Mouse (Mus musculus) heart, embryonic 11.5 days (tissue): ENCODE results near the gene Mras. TPM values are rescaled to one million over a fixed set of nuclear protein-coding genes. Genes with fewer than 3 reads are reported as not detected.

Experiments used
- ATAC-seq: fragments of 200-750 bp; cut with Nextera tagmentation; replicated peaks from 2 replicates; pipeline ENCODE4 v1.8.0; 2017; ENCODE audit warnings: moderate library complexity; ENCODE audit not compliant: insufficient number of reproducible peaks, low FRiP score, low TSS enrichment
- H3K27ac ChIP-seq: fragments of 300-500 bp; sonication (generic); 2 replicates; pipeline ENCODE4 v1.5.1; 2014; ENCODE audit warnings: mild to moderate bottlenecking, low read depth, low read length
- H3K27me3 ChIP-seq: fragments of 300-500 bp; sonication (generic); 2 replicates; pipeline ENCODE4 v1.6.1; 2014; ENCODE audit warnings: mild to moderate bottlenecking, low read length, mixed read lengths; ENCODE audit not compliant: control insufficient read depth, insufficient read depth
- H3K36me3 ChIP-seq: fragments of 300-500 bp; sonication (generic); 2 replicates; pipeline ENCODE4 v1.6.1; 2014; ENCODE audit warnings: mild to moderate bottlenecking, low read length, moderate library complexity, mixed read lengths; ENCODE audit not compliant: control insufficient read depth, insufficient read depth
- H3K4me1 ChIP-seq: fragments of 300-500 bp; sonication (generic); 2 replicates; pipeline ENCODE4 v1.6.1; 2014; ENCODE audit warnings: low read length; ENCODE audit not compliant: control insufficient read depth, insufficient read depth
- H3K4me2 ChIP-seq: fragments of 300-500 bp; sonication (generic); 2 replicates; pipeline ENCODE4 v1.6.1; 2014; ENCODE audit warnings: mild to moderate bottlenecking, moderate library complexity
- H3K4me3 ChIP-seq: fragments of 300-500 bp; sonication (generic); 2 replicates; pipeline ENCODE4 v1.5.1; 2014; ENCODE audit warnings: low read depth, low read length
- H3K9ac ChIP-seq: fragments of 300-500 bp; sonication (generic); 2 replicates; pipeline ENCODE4 v1.6.1; 2014; ENCODE audit warnings: mild to moderate bottlenecking, low read depth, low read length, moderate library complexity
- H3K9me3 ChIP-seq: fragments of 300-500 bp; sonication (generic); replicated peaks from 2 replicates; pipeline ENCODE4 v1.6.1; 2016; ENCODE audit warnings: low read length; ENCODE audit not compliant: control insufficient read depth
- WGBS: fragments of 180-500 bp; shearing (Covaris S2); extraction: QIAGEN DNeasy Blood & Tissue Kit; methylation state at CpG from one replicate; pipeline ENCODE4 v1.1.7; 2014; ENCODE audit not compliant: insufficient replicate concordance; 5-methylcytosine and 5-hydroxymethylcytosine counted together
- polyA plus RNA-seq: library from polyadenylated mRNA; unstranded; fragments of >200 nt; fragmentation: Nextera tagmentation; extraction: Ambion mirVana; gene quantifications from 2 replicates; pipeline ENCODE4 v1.2.1, GENCODE M21; 2014

The Mras gene
- polyA plus RNA-seq, 1 experiment from 2014 or later, result 6.4 TPM

DNA sequence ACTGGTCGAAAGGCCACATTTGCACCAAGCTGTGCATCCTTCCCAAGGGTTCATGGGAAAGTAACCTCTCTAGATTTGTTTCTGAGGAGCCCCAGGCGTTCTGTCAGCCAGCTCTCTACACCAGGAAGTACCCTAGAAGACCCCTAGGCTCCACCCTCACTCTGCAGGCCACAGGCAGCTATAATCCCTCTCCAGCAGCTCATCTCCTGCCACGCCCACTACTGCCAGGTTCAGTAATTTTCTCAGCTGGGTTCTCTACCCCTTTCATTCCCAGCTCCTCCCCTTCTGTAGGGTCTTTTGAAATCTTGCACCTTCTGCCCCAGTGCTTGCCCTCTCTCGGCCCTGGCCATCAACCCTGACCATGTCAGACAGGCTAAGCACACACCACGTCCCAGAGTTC is 81.2 kb downstream of the Mras start:
- H3K9ac ChIP-seq, result no peak overlapping the region
- H3K27me3 ChIP-seq, result peaks cover 60% of the 10 kb centered on the region
- ATAC-seq, result no peak
- H3K4me1 ChIP-seq, result peaks cover 9% of the 10 kb centered on the region; the same call in 1 of the 2 replicates
- no peak overlapping the region for H3K4me2 ChIP-seq
- no peaks in the 10 kb centered on the region for H3K36me3 ChIP-seq
- no peaks in the 10 kb centered on the region for H3K9me3 ChIP-seq
- no peak overlapping the region for H3K4me3 ChIP-seq
- WGBS, result 32% methylated on average over 5 of the region's 5 CpGs
- H3K27ac ChIP-seq, result no peak overlapping the region

DNA sequence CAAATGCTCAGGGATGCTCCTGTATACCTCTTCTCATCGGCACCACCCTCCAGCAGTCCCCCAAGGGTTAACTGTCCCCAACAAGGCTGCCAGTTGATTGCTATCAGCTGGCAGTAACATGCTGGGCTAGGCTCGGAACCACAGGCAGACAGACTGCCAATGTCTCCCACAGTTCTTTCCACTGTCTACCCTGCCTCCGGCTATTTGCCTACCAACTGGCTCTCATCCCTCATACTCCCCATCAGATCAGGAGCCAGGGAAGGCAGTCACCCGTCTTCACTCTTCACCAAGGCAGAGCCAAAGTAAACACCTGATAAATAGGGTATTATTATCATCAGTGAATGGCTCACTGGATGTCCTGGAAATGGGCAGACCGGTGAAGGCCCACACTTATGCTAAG is 82.4 kb downstream of the Mras start:
- no peak for ATAC-seq
- Histone ChIP-seq H3K36me3 (no peaks in the 10 kb centered on the region), H3K4me3 (no peak overlapping the region), H3K27me3 (peaks cover 52% of the 10 kb centered on the region), H3K9ac (no peak overlapping the region), H3K27ac (no peak overlapping the region), H3K9me3 (no peaks in the 10 kb centered on the region), H3K4me2 (no peak overlapping the region), H3K4me1 (peaks cover 9% of the 10 kb centered on the region; the same call in 1 of the 2 replicates)
- 51% methylated on average over 5 of the region's 5 CpGs for WGBS

DNA sequence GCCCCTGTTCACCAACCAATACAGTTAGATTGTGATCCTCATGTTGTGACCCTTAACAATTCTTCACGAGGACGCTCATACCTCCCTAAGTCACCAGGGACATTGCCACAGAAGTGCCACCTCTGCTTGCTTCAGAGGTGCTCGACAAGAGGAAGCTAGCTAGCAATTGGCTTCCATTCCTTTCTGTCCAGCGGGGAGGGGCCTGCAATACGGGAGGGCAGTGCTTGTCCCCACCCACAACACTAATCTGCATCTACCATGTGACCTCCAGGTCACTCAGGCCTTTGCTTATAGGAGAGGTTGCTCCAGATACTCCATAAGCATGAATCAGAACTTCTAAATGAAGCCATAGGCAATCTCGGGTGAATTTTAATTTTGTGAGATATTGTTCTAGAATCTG is 83.8 kb downstream of the Mras start:
- H3K27ac ChIP-seq, result no peak overlapping the region
- H3K27me3 ChIP-seq, result peaks cover 39% of the 10 kb centered on the region
- no peak for ATAC-seq
- 55% methylated on average over 6 of the region's 6 CpGs for WGBS
- no peak overlapping the region for H3K4me2 ChIP-seq
- no peak overlapping the region for H3K9ac ChIP-seq
- H3K4me3 ChIP-seq, result no peak overlapping the region
- H3K4me1 ChIP-seq, result peaks cover 9% of the 10 kb centered on the region; the same call in 1 of the 2 replicates
- H3K36me3 ChIP-seq, result no peaks in the 10 kb centered on the region
- H3K9me3 ChIP-seq, result no peaks in the 10 kb centered on the region

GRCm38 (mm10) chr9:99352964-99353363 is 84.2 kb downstream of the Mras start:
- H3K9me3 ChIP-seq, result no peaks in the 10 kb centered on the region
- no peak overlapping the region for H3K4me3 ChIP-seq
- no peak overlapping the region for H3K9ac ChIP-seq
- H3K27me3 ChIP-seq, result peaks cover 35% of the 10 kb centered on the region
- no peak overlapping the region for H3K4me2 ChIP-seq
- no peaks in the 10 kb centered on the region for H3K36me3 ChIP-seq
- H3K4me1 ChIP-seq, result peaks cover 6% of the 10 kb centered on the region; the same call in 1 of the 2 replicates
- no peak for ATAC-seq
- 68% methylated on average over 4 of the region's 4 CpGs for WGBS
- H3K27ac ChIP-seq, result no peak overlapping the region

GRCm38 (mm10) chr9:99345351-99345792 is 91.8 kb downstream of the Mras start:
- 39% methylated on average over 4 of the region's 4 CpGs for WGBS
- Histone ChIP-seq H3K27me3 (no peaks in the 10 kb centered on the region), H3K4me1 (peaks cover 6% of the 10 kb centered on the region; the same call in 1 of the 2 replicates), H3K9ac (no peak overlapping the region), H3K4me3 (no peak overlapping the region), H3K27ac (no peak overlapping the region), H3K4me2 (no peak overlapping the region), H3K36me3 (no peaks in the 10 kb centered on the region), H3K9me3 (no peaks in the 10 kb centered on the region)
- ATAC-seq, result no peak

- Histone ChIP-seq H3K4me2 (no peak overlapping the region), H3K36me3 (no peaks in the 10 kb centered on the region), H3K27ac (no peak overlapping the region), H3K9me3 (no peaks in the 10 kb centered on the region), H3K27me3 (no peaks in the 10 kb centered on the region), H3K4me3 (no peak overlapping the region), H3K4me1 (peaks cover 7% of the 10 kb centered on the region; the same call in 1 of the 2 replicates), H3K9ac (no peak overlapping the region)
- WGBS, result 12% methylated on average over 3 of the region's 3 CpGs
- no peak for ATAC-seq
These were observed 95.6 kb downstream of the Mras start for GRCm38 (mm10) chr9:99341600-99341999.

GRCm38 (mm10) chr9:99340126-99340525 is 97.1 kb downstream of the Mras start:
- no peak overlapping the region for H3K9ac ChIP-seq
- no peak overlapping the region for H3K27ac ChIP-seq
- H3K4me3 ChIP-seq, result no peak overlapping the region
- no peak overlapping the region for H3K4me2 ChIP-seq
- H3K9me3 ChIP-seq, result no peaks in the 10 kb centered on the region
- ATAC-seq, result no peak
- no peaks in the 10 kb centered on the region for H3K36me3 ChIP-seq
- H3K27me3 ChIP-seq, result 0 out of 2 replicates have a peak, but pooled peaks cover 2% of the 10 kb centered on the region
- WGBS, result 48% methylated on average over 12 of the region's 12 CpGs
- peaks cover 7% of the 10 kb centered on the region; the same call in 1 of the 2 replicates for H3K4me1 ChIP-seq

- no peak for ATAC-seq
- 81% methylated on average over 1 of the region's 1 CpGs for WGBS
- Histone ChIP-seq H3K9me3 (no peaks in the 10 kb centered on the region), H3K36me3 (no peaks in the 10 kb centered on the region), H3K9ac (no peak overlapping the region), H3K4me2 (no peak overlapping the region), H3K27ac (no peak overlapping the region), H3K27me3 (0 out of 2 replicates have a peak, but pooled peaks cover 3% of the 10 kb centered on the region), H3K4me3 (no peak overlapping the region), H3K4me1 (peaks cover 7% of the 10 kb centered on the region; the same call in 1 of the 2 replicates)
These were observed 98.0 kb downstream of the Mras start for GRCm38 (mm10) chr9:99339182-99339581.

DNA sequence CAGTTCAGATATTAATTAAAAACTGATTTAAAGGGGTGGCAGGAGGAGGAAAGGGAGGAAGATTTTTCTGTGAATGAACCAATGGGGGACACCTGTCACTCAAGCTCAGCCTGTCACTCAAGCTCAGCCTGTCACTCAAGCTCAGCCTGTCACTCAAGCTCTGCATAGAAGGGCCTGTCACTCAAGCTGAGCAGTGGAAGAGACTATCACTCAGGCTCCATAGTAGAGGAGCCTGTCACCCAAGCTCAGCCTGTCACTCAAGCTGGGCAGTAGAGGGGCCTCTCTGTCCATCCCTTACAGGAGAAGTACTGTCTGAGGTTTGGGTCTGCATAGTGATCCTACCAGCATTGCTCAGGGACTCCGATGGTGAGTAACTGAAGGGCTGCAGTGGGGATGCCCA is 98.9 kb downstream of the Mras start:
- no peak for ATAC-seq

More for the DNA sequence above, 98.9 kb downstream of the Mras start:
- WGBS, result 80% methylated on average over 1 of the region's 1 CpGs
- Histone ChIP-seq H3K27ac (no peak overlapping the region), H3K4me2 (no peak overlapping the region), H3K27me3 (0 out of 2 replicates have a peak, but pooled peaks cover 3% of the 10 kb centered on the region), H3K4me1 (peaks cover 7% of the 10 kb centered on the region; the same call in 1 of the 2 replicates), H3K4me3 (no peak overlapping the region), H3K9me3 (no peaks in the 10 kb centered on the region), H3K9ac (no peak overlapping the region), H3K36me3 (no peaks in the 10 kb centered on the region)
